Mouse (Mus musculus) limb, embryonic 14.5 days (tissue): Measurements from ENCODE around the gene Tmem161a. TPM values are rescaled to one million over a fixed set of nuclear protein-coding genes. Genes with fewer than 3 reads are reported as not detected.

Experiments used
- ATAC-seq: fragments of 200-750 bp; cut with Nextera tagmentation; 2 replicates; pipeline ENCODE4 v1.8.0; 2017; ENCODE audit warnings: low read depth, moderate number of reproducible peaks, moderate TSS enrichment; ENCODE audit not compliant: low FRiP score
- DNase-seq: peaks from one replicate; pipeline ENCODE4 v3.0.0-alpha.2; 2015; ENCODE audit warnings: low spot score
- H3K27ac ChIP-seq: fragments of 300-500 bp; sonication (generic); replicated peaks from 2 replicates; pipeline ENCODE4 v1.5.1; 2014; ENCODE audit warnings: low read depth, mild to moderate bottlenecking, low read length, moderate library complexity, mixed read lengths
- H3K27me3 ChIP-seq: fragments of 300-500 bp; sonication (generic); 2 replicates; pipeline ENCODE4 v1.6.1; 2014; ENCODE audit warnings: low read length, mixed read lengths; ENCODE audit not compliant: control insufficient read depth, insufficient read depth
- H3K36me3 ChIP-seq: fragments of 300-500 bp; sonication (generic); 2 replicates; pipeline ENCODE4 v1.6.1; 2014; ENCODE audit warnings: mild to moderate bottlenecking, low read length, moderate library complexity, mixed read lengths; ENCODE audit not compliant: control insufficient read depth, insufficient read depth
- H3K4me1 ChIP-seq: fragments of 300-500 bp; sonication (generic); 2 replicates; pipeline ENCODE4 v1.6.1; 2014; ENCODE audit warnings: antibody characterized with exemption, low read length, mixed read lengths; ENCODE audit not compliant: control insufficient read depth, insufficient read depth
- H3K4me2 ChIP-seq: fragments of 300-500 bp; sonication (generic); replicated peaks from 2 replicates; pipeline ENCODE4 v1.6.1; 2014; ENCODE audit warnings: low read depth, mild to moderate bottlenecking, low read length, moderate library complexity; ENCODE audit not compliant: severe bottlenecking
- H3K4me3 ChIP-seq: fragments of 300-500 bp; sonication (generic); replicated peaks from 2 replicates; pipeline ENCODE4 v1.5.1; 2014; ENCODE audit warnings: low read length
- H3K9ac ChIP-seq: fragments of 300-500 bp; sonication (generic); 2 replicates; pipeline ENCODE4 v1.6.1; 2014; ENCODE audit warnings: mild to moderate bottlenecking, low read depth, low read length, moderate library complexity; ENCODE audit not compliant: severe bottlenecking
- H3K9me3 ChIP-seq: fragments of 300-500 bp; sonication (generic); 2 replicates; pipeline ENCODE4 v1.6.1; 2016; ENCODE audit warnings: low read length; ENCODE audit not compliant: control insufficient read depth
- POLR2A ChIP-seq: fragments of 200-500 bp; IDR thresholded peaks from 2 replicates; pipeline ENCODE4 v1.8.0; 2012; ENCODE audit warnings: inconsistent platforms, mild to moderate bottlenecking, moderate library complexity, borderline replicate concordance; ENCODE audit not compliant: insufficient read depth, insufficient read length; ENCODE audit errors: extremely low read depth
- WGBS: fragments of 180-500 bp; shearing (Covaris S2); extraction: QIAGEN DNeasy Blood & Tissue Kit; methylation state at CpG from one replicate; pipeline ENCODE4 v1.1.7; 2014; 5-methylcytosine and 5-hydroxymethylcytosine counted together
- polyA plus RNA-seq, 2 experiments: library from polyadenylated mRNA; depleted of rRNA in 1 of 2; stranded (reverse) in 1 of 2; unstranded in 1 of 2; fragments of >200 nt; fragmentation: Nextera tagmentation in 1 of 2; extraction: Ambion mirVana in 1 of 2; gene quantifications; 2 replicates each; pipeline versions ENCODE4 v1.2.1 to v1.2.3; 2012 to 2014

The Tmem161a gene
- polyA plus RNA-seq, 2 experiments = 49.9 to 151 TPM

- no peak overlapping the region for H3K4me2 ChIP-seq
These were observed 1.9 kb downstream of the Tmem161a start for GRCm38 (mm10) chr8:70174079-70174478.

DNA sequence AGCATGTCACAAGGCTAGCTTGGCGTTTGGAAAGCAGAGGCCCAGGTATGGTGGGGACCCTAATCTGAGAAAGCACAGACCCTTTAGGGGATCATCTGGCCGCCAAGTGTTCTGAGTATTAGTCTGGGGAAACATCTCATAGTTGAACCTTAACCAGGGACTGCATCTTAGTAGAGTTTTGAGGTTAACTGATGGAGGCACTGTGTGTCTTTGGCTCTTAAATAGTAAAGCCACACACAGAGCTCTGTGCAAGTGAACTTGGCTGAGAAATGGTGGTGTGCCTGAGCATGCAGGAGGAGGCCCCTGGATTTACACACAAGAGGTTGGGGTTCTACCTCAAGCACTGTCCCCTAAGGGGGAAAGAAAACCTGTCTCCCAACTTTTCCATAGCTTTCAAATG, 6.1 kb downstream of the Tmem161a start:
- DNase-seq (no peak), ATAC-seq (no peak)
- TF ChIP-seq POLR2A = no peak
- Histone ChIP-seq H3K9ac (no peak overlapping the region), H3K4me3 (no peak overlapping the region), H3K36me3 (peaks cover 45% of the 10 kb centered on the region), H3K27me3 (no peaks in the 10 kb centered on the region), H3K4me1 (peaks cover 2% of the 10 kb centered on the region; the same call in 1 of the 2 replicates), H3K27ac (no peak overlapping the region), H3K9me3 (no peaks in the 10 kb centered on the region), H3K4me2 (no peak overlapping the region)
- WGBS = 93% methylated on average over 2 of the region's 2 CpGs

More at GRCm38 (mm10) chr8:70174079-70174478, 1.9 kb downstream of the Tmem161a start:
- H3K36me3 ChIP-seq = peaks cover 23% of the 10 kb centered on the region
- H3K27me3 ChIP-seq = no peaks in the 10 kb centered on the region
- ATAC-seq = no peak
- no peaks in the 10 kb centered on the region for H3K9me3 ChIP-seq
- no peak for TF ChIP-seq POLR2A
- peaks cover 7% of the 10 kb centered on the region for H3K4me1 ChIP-seq
- H3K27ac ChIP-seq = no peak overlapping the region
- 89% methylated on average over 7 of the region's 7 CpGs for WGBS
- no peak for DNase-seq
- H3K4me3 ChIP-seq = no peak overlapping the region
- H3K9ac ChIP-seq = 0 out of 2 replicates have a peak overlapping the region, but pooled peaks have one; percentile 4

- Histone ChIP-seq H3K27me3 (no peaks in the 10 kb centered on the region), H3K4me3 (no peak overlapping the region), H3K4me2 (no peak overlapping the region), H3K36me3 (peaks cover 47% of the 10 kb centered on the region), H3K9me3 (no peaks in the 10 kb centered on the region), H3K27ac (no peak overlapping the region), H3K4me1 (no peaks in the 10 kb centered on the region), H3K9ac (no peak overlapping the region)
- no peak for TF ChIP-seq POLR2A
- ATAC-seq (no peak), DNase-seq (no peak)
- WGBS = 97% methylated on average over 4 of the region's 4 CpGs
These were observed 6.9 kb downstream of the Tmem161a start for GRCm38 (mm10) chr8:70179082-70179481.

DNA sequence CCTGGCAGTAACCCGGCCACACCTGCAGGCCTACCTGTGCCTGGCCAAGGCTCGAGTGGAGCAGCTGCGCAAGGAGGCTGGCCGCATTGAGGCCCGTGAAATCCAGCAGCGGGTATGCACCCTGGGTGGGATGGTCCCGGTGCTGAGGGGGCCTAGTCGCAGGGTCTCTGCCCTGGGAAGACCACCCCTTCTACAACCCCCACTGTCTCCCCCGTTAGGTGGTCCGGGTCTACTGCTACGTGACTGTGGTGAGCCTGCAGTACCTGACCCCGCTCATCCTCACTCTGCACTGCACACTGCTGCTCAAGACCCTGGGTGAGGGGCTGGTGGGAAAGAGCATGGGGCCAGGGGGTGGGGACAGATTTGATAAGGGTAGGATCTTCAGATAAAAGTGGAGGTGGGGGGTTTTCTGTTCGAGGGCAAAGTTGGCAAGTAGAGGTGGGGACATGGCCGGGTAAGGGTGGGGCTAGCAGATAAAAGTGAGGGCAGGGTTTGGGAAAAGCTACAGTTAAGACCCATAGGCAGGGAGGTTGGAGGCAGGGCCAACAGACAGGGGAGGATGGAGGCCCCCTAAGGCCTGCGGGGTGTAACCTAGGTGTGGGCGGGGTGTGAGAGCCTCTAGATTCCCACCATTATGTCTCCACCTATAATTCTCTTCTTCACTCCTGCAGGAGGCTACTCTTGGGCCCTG, 9.2 kb downstream of the Tmem161a start:
- Histone ChIP-seq H3K27ac (no peak overlapping the region), H3K4me3 (no peak overlapping the region), H3K4me1 (no peaks in the 10 kb centered on the region), H3K27me3 (no peaks in the 10 kb centered on the region), H3K9me3 (no peaks in the 10 kb centered on the region), H3K9ac (no peak overlapping the region), H3K4me2 (no peak overlapping the region), H3K36me3 (peaks cover 47% of the 10 kb centered on the region)
- no peak for ATAC-seq
- TF ChIP-seq POLR2A = no peak
- WGBS = 58% methylated on average over 16 of the region's 16 CpGs
- DNase-seq = no peak

DNA sequence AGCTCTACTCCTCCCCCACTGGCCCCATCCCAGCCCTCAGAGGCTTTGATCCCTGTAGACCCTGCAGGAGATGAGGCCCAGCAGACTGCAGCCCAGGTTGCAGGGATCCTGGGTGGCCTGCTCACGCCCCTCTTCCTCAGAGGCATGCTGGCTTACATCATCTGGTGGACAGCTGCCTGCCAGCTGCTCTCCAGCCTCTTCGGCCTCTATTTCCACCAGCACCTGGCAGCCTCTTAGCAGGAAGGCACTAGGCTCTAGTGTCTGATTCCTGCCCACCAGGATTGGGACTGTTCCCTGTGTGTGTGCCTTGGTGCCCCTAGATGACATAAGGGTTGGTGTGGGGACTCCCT, 9.7 kb downstream of the Tmem161a start:
- no peaks in the 10 kb centered on the region for H3K4me1 ChIP-seq
- no peak for DNase-seq
- no peak overlapping the region for H3K9ac ChIP-seq
- H3K27ac ChIP-seq = no peak overlapping the region
- no peak overlapping the region for H3K4me2 ChIP-seq
- ATAC-seq = peak; percentile 41
- peaks cover 42% of the 10 kb centered on the region for H3K36me3 ChIP-seq
- H3K27me3 ChIP-seq = no peaks in the 10 kb centered on the region
- TF ChIP-seq POLR2A = no peak
- no peak overlapping the region for H3K4me3 ChIP-seq
- WGBS = 35% methylated on average over 2 of the region's 2 CpGs
- no peaks in the 10 kb centered on the region for H3K9me3 ChIP-seq
